ENCODE assay signal across 8 mouse cellular contexts in the genomic region with DNA sequence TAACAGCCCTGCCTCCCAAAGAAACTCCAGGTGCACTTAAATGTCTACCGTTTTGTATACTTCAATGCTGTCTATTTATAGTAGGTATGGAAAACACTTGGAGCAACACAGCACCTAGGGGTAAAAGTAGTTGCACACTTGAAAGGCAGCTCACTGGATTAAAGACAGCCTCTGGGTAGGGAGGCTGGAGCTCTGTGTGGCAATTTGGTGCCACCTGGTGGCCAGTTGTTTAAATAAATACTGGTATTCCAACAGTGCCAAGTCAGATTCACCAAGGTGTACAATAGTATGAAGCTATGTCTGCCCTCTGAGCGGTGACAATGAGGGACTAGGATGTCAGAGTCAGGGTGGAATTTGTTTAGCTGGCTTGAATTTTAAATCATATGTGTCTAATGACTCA. TPM values are rescaled to one million over a fixed set of nuclear protein-coding genes. Genes with fewer than 3 reads are reported as not detected.
A peak's percentile ranks its signal among the peaks of the same experiment; 100 is the strongest.
DNase-seq lines count a peak whose midpoint lies in the region; ATAC-seq and TF ChIP-seq lines count a peak whose summit lies in the region.

No protein-coding gene starts in this region.

- peak; percentile 55; the same call in 1 of the 2 replicates for TF ChIP-seq CTCF in G1E (IDR thresholded peaks at IDR 0.05; ENCODE audit: low read depth, low read length)

- peaks cover 4% of the 10 kb centered on the region for H3K36me3 ChIP-seq in G1E (replicated peaks)
- no peaks in the 10 kb centered on the region for H3K36me3 ChIP-seq in forebrain, embryonic 12.5 days (replicated peaks)
- H3K36me3 ChIP-seq in hindbrain, embryonic 10.5 days: no peaks in the 10 kb centered on the region

- WGBS in forebrain, embryonic 12.5 days: 31% methylated on average over 2 of the region's 2 CpGs
- WGBS in hindbrain, embryonic 10.5 days: 30% methylated on average over 2 of the region's 2 CpGs

- ATAC-seq in G1E (ENCODE audit: extremely low read depth, insufficient number of reproducible peaks, low FRiP score, poor library complexity, severe bottlenecking): no peak
- ATAC-seq in forebrain, embryonic 12.5 days (ENCODE audit: low FRiP score): peak; percentile 60

- H3K4me1 ChIP-seq in G1E (ENCODE audit: insufficient read depth, low read depth, low read length): peaks cover 10% of the 10 kb centered on the region
- H3K4me1 ChIP-seq in forebrain, embryonic 12.5 days: peaks cover 30% of the 10 kb centered on the region
- H3K4me1 ChIP-seq in hindbrain, embryonic 10.5 days (replicated peaks): peaks cover 42% of the 10 kb centered on the region

- no peak overlapping the region for H3K9ac ChIP-seq in forebrain, embryonic 12.5 days

- no peak overlapping the region for H3K27ac ChIP-seq in forebrain, embryonic 12.5 days
- no peak overlapping the region for H3K27ac ChIP-seq in hindbrain, embryonic 10.5 days

- peak; percentile 43 for DNase-seq in G1E (ENCODE audit: low spot score)
- DNase-seq in c-Kit-positive CD71-positive TER-119-positive erythroid progenitor cells, embryonic 14.5 days (ENCODE audit: low spot score): peak; percentile 67
- DNase-seq in hindbrain, embryonic 10.5 days (ENCODE audit: low spot score): peak; percentile 63
- DNase-seq in layer of hippocampus, adult 18-20 months (ENCODE audit: low spot score in 2 of 2): peak; percentile 60 to 92
- DNase-seq in lung, postnatal 14 days: peak; percentile 89
- DNase-seq in retina, postnatal 7 days (ENCODE audit: low read depth, low spot score): peak; percentile 78
- peak; percentile 87 for DNase-seq in thymus, postnatal 4 days

- H3K9me3 ChIP-seq in G1E (replicated peaks): no peaks in the 10 kb centered on the region
- no peaks in the 10 kb centered on the region for H3K9me3 ChIP-seq in forebrain, embryonic 12.5 days
- no peaks in the 10 kb centered on the region for H3K9me3 ChIP-seq in hindbrain, embryonic 10.5 days

- no peak overlapping the region for H3K4me3 ChIP-seq in G1E (ENCODE audit: low read depth, low read length)
- no peak overlapping the region for H3K4me3 ChIP-seq in forebrain, embryonic 12.5 days (replicated peaks)
- no peak overlapping the region for H3K4me3 ChIP-seq in hindbrain, embryonic 10.5 days

- H3K27me3 ChIP-seq in G1E (ENCODE audit: insufficient read depth, low read length): peaks cover 11% of the 10 kb centered on the region
- no peaks in the 10 kb centered on the region for H3K27me3 ChIP-seq in forebrain, embryonic 12.5 days
- no peaks in the 10 kb centered on the region for H3K27me3 ChIP-seq in hindbrain, embryonic 10.5 days (ENCODE audit: insufficient read depth, poor library complexity, severe bottlenecking)

- no peak overlapping the region for H3K4me2 ChIP-seq in forebrain, embryonic 12.5 days

RNA-seq across cellular contexts. Expression of a gene that starts 22.2 kb away (rescaled TPM):
- total RNA-seq in G1E (2014; fragmentation: Nextera tagmentation) (6.1 and 6.4 TPM in 2 replicates), G1E (2017) (2.3 and 3.4 TPM in 2 replicates)
- 1.8 TPM in 2 replicates for polyA plus RNA-seq in G1E (2012)
- 23.8 and 28.7 TPM in 2 replicates for polyA plus RNA-seq in forebrain, embryonic 12.5 days (2016; fragmentation: Nextera tagmentation; extraction: Ambion mirVana)
- 7.5 and 12.2 TPM in 2 replicates for polyA plus RNA-seq in hindbrain, embryonic 10.5 days (2016; fragmentation: Nextera tagmentation; extraction: Ambion mirVana)
- 10 to 100 TPM; 60.3 to 62.4 TPM for total RNA-seq in layer of hippocampus, adult 18-20 months (2021)
